Mouse (Mus musculus) CD4-positive, CD25-positive, alpha-beta regulatory T cell, adult 4 months (primary cell): Measurements from ENCODE around the gene Uap1l1. TPM values are rescaled to one million over a fixed set of nuclear protein-coding genes. Genes with fewer than 3 reads are reported as not detected.

Experiments used
- ATAC-seq: one replicate; pipeline ENCODE4 v1.8.0; 2017
- polyA plus RNA-seq, 2 experiments: library from polyadenylated mRNA; unstranded; fragments of 100-300 nt; shearing (Covaris generic); gene quantifications; one replicate each; pipeline ENCODE4 v1.2.1; 2017

Gene Uap1l1
- polyA plus RNA-seq, 2 experiments from 2014 or later: 18.0 to 18.8 TPM

DNA sequence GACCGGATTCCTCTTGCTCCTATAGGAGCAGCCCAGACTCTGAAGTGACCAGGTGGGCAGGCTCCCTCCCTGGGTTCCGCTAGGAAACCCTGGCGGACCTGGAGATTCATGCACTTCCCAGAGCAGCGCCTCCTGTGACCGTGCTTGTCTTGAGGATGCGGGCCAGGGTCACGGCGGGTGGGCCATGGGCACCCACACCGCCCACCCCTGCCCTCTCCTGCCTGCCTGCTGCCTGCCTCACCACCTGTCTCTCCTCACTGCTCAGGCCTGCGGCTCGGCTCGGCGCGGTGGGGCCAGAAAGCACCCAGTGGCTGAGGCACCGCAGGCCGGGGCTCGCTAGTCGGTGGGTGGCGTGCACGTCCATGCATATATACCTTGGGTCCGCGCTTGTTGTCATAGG lies 54.5 kb downstream of the Uap1l1 start:
- no peak for ATAC-seq

DNA sequence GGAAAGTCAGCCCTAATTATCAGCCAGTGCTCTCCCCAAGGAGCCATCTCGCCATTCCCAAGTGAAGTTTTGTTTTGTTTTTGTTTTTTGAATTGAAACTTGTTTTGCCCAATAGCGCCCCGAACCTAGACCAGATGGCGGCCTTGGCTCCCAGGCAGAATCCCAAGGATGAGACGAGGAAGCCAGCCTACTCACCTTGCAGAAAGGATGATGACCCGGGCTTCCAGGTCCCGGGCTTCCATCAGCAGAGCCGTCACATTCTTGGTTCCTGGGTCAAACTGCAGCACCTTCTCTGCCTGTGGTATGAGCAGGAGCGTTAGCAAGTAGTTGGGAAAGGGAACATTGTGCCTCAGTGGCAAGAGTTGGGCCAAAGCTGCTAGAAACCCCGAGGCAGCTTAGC lies 55.3 kb downstream of the Uap1l1 start:
- ATAC-seq: no peak

Other genes with a start within 250 kb of the Uap1l1 start
- under 1 TPM in 1 of 2 experiments, not detected in 1; 0.28 TPM for gene Nrarp, start 184.9 kb downstream of the Uap1l1 start, polyA plus RNA-seq
- 10 to 100 TPM; 60.5 to 94.3 TPM for gene Tor4a, start 168.8 kb downstream of the Uap1l1 start, polyA plus RNA-seq
- 10 to 100 TPM; 48.2 to 55.8 TPM for gene Nelfb, start 154.2 kb downstream of the Uap1l1 start, polyA plus RNA-seq
- not detected for gene Stpg3, start 151.0 kb downstream of the Uap1l1 start, polyA plus RNA-seq
- gene Fam166a, start 146.9 kb downstream of the Uap1l1 start, polyA plus RNA-seq: not detected
- 100 to 1,000 TPM in 1 of 2 experiments, 10 to 100 TPM in 1; 94.5 to 120 TPM for gene Tubb4b, start 141.0 kb downstream of the Uap1l1 start, polyA plus RNA-seq
- gene Slc34a3, start 131.3 kb downstream of the Uap1l1 start, polyA plus RNA-seq: not detected
- gene Rnf224, start 128.9 kb downstream of the Uap1l1 start, polyA plus RNA-seq: not detected
- under 1 TPM; 0.38 to 0.57 TPM for gene Rnf208, start 123.4 kb downstream of the Uap1l1 start, polyA plus RNA-seq
- not detected for gene Cysrt1, start 123.2 kb downstream of the Uap1l1 start, polyA plus RNA-seq
- 1 to 10 TPM; 5.9 to 7.1 TPM for gene AL732309.1, start 118.8 kb downstream of the Uap1l1 start, polyA plus RNA-seq
- 10 to 100 TPM in 1 of 2 experiments, 1 to 10 TPM in 1; 9.5 to 10.4 TPM for gene Tmem203, start 110.2 kb downstream of the Uap1l1 start, polyA plus RNA-seq
- gene Tprn, start 103.1 kb downstream of the Uap1l1 start, polyA plus RNA-seq: 1 to 10 TPM; 1.8 to 3.8 TPM
- gene Ssna1, start 93.2 kb downstream of the Uap1l1 start, polyA plus RNA-seq: 100 to 1,000 TPM; 124 to 131 TPM
- gene Anapc2, start 93.2 kb downstream of the Uap1l1 start, polyA plus RNA-seq: 10 to 100 TPM; 34.8 to 54.1 TPM
- gene Tmem210, start 77.5 kb downstream of the Uap1l1 start, polyA plus RNA-seq: not detected
- not detected for gene Lrrc26, start 75.8 kb downstream of the Uap1l1 start, polyA plus RNA-seq
- gene Grin1, start 46.5 kb downstream of the Uap1l1 start, polyA plus RNA-seq: not detected
- 10 to 100 TPM; 21.7 to 32.4 TPM for gene Man1b1, start 33.3 kb downstream of the Uap1l1 start, polyA plus RNA-seq
- gene Dpp7, start 9.3 kb downstream of the Uap1l1 start, polyA plus RNA-seq: 10 to 100 TPM; 15.5 to 24.6 TPM
- 1 to 10 TPM in 1 of 2 experiments, under 1 TPM in 1; 0.58 to 1.2 TPM for gene Sapcd2, start 6.6 kb upstream of the Uap1l1 start, polyA plus RNA-seq
- not detected for gene Entpd2, start 30.2 kb upstream of the Uap1l1 start, polyA plus RNA-seq
- 1 to 10 TPM; 1.4 to 2.3 TPM for gene Npdc1, start 33.7 kb upstream of the Uap1l1 start, polyA plus RNA-seq
- 10 to 100 TPM in 1 of 2 experiments, 1 to 10 TPM in 1; 4.0 to 11.7 TPM for gene Fut7, start 57.6 kb upstream of the Uap1l1 start, polyA plus RNA-seq
- 10 to 100 TPM; 31.9 to 45.3 TPM for gene Abca2, start 63.0 kb upstream of the Uap1l1 start, polyA plus RNA-seq
- gene Clic3, start 91.2 kb upstream of the Uap1l1 start, polyA plus RNA-seq: 1 to 10 TPM; 1.2 to 2.2 TPM
- 100 to 1,000 TPM in 1 of 2 experiments, 10 to 100 TPM in 1; 74.7 to 102 TPM for gene Paxx, start 95.4 kb upstream of the Uap1l1 start, polyA plus RNA-seq
- not detected for gene Ptgds, start 104.4 kb upstream of the Uap1l1 start, polyA plus RNA-seq
- gene Lcn12, start 128.2 kb upstream of the Uap1l1 start, polyA plus RNA-seq: not detected
- 100 to 1,000 TPM in 1 of 2 experiments, 10 to 100 TPM in 1; 60.7 to 143 TPM for gene Fbxw5, start 135.1 kb upstream of the Uap1l1 start, polyA plus RNA-seq
- 1 to 10 TPM; 4.5 to 4.6 TPM for gene C8g, start 136.0 kb upstream of the Uap1l1 start, polyA plus RNA-seq
- 100 to 1,000 TPM in 1 of 2 experiments, 10 to 100 TPM in 1; 83.7 to 125 TPM for gene Traf2, start 181.3 kb upstream of the Uap1l1 start, polyA plus RNA-seq
- gene Edf1, start 192.2 kb upstream of the Uap1l1 start, polyA plus RNA-seq: 100 to 1,000 TPM; 257 to 281 TPM
- 1 to 10 TPM; 1.6 to 4.7 TPM for gene Mamdc4, start 209.2 kb upstream of the Uap1l1 start, polyA plus RNA-seq
- gene Phpt1, start 209.5 kb upstream of the Uap1l1 start, polyA plus RNA-seq: 10 to 100 TPM; 53.9 to 66.8 TPM
- not detected for gene Ajm1, start 216.1 kb upstream of the Uap1l1 start, polyA plus RNA-seq
- gene Rabl6, start 242.8 kb upstream of the Uap1l1 start, polyA plus RNA-seq: 10 to 100 TPM; 17.0 to 20.1 TPM